Mouse (Mus musculus): ENCODE data around the gene Elavl3. TPM values are rescaled to one million over a fixed set of nuclear protein-coding genes. Genes with fewer than 3 reads are reported as not detected.
"Not testable (repeated sequence)": the region's sequence is repeated elsewhere in the genome, so short reads cannot be mapped to it uniquely, and the experiment has no call there.

Gene Elavl3
- polyA plus RNA-seq, 1 experiment from 2014 or later: 0.12 TPM

DNA sequence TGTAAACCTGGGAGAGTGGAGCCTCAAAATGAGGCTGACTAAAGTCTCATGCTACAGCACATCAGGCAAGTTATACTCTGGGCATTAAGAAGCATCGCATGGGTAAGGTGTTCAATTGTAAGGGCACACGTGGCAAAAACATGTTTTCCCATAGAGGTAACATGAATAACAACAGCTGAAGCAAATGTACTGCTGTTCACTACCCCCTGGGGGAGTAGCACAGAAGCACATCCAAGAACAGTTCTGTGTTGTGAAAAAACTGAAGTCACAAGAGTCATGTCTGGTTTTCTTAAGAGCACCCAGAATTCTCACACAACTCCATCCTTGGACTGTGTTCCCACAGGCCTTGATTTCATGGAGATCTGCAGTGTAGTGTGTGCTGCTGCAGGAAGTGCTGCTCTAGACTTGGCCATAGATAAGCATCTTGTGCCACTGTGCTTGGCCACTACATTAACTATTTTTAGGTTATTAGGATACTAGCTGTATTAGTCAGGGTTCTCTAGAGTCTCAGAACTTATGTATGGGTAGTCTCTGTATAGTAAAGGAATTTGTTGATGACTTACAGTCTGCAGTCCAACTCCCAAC, 35.3 kb upstream of the Elavl3 start:
- Histone ChIP-seq H3K27ac (ENCODE audit: low read depth) (no peak overlapping the region), H3K36me3 (ENCODE audit: insufficient read depth) (no peaks in the 10 kb centered on the region), H3K9me3 (ENCODE audit: low read depth, low read length) (no peaks in the 10 kb centered on the region), H3K4me1 (ENCODE audit: insufficient read depth) (peaks cover 3% of the 10 kb centered on the region; the same call in 1 of the 2 replicates), H3K27me3 (ENCODE audit: insufficient read depth, low read length) (no peaks in the 10 kb centered on the region), H3K4me2 (no peak overlapping the region), H3K4me3 (ENCODE audit: low read depth, low read length) (no peak overlapping the region), H3K9ac (no peak overlapping the region)
- 85% methylated on average over 2 of the region's 2 CpGs for WGBS
- ATAC-seq (ENCODE audit: insufficient read depth) (no peak), DNase-seq (no peak)
- no peak for TF ChIP-seq CTCF (IDR thresholded peaks at IDR 0.05; ENCODE audit: low read depth)

- peaks cover 3% of the 10 kb centered on the region; the same call in 1 of the 2 replicates for H3K4me1 ChIP-seq (ENCODE audit: insufficient read depth)
- 29% methylated on average over 6 of the region's 6 CpGs for WGBS
- H3K9ac ChIP-seq: peak overlapping the region; percentile 68
- TF ChIP-seq CTCF (IDR thresholded peaks at IDR 0.05; ENCODE audit: low read depth): no peak
- peak overlapping the region; percentile 82 for H3K4me2 ChIP-seq
- peak overlapping the region; percentile 80 for H3K27ac ChIP-seq (ENCODE audit: low read depth)
- H3K27me3 ChIP-seq (ENCODE audit: insufficient read depth, low read length): no peaks in the 10 kb centered on the region
- peak; percentile 57 for DNase-seq
- ATAC-seq (ENCODE audit: insufficient read depth): peak; percentile 23
- H3K4me3 ChIP-seq (ENCODE audit: low read depth, low read length): peak overlapping the region; percentile 56
- H3K36me3 ChIP-seq (ENCODE audit: insufficient read depth): no peaks in the 10 kb centered on the region
- no peaks in the 10 kb centered on the region for H3K9me3 ChIP-seq (ENCODE audit: low read depth, low read length)
These were observed 34.2 kb upstream of the Elavl3 start for GRCm38 (mm10) chr9:22086012-22086411.

DNA sequence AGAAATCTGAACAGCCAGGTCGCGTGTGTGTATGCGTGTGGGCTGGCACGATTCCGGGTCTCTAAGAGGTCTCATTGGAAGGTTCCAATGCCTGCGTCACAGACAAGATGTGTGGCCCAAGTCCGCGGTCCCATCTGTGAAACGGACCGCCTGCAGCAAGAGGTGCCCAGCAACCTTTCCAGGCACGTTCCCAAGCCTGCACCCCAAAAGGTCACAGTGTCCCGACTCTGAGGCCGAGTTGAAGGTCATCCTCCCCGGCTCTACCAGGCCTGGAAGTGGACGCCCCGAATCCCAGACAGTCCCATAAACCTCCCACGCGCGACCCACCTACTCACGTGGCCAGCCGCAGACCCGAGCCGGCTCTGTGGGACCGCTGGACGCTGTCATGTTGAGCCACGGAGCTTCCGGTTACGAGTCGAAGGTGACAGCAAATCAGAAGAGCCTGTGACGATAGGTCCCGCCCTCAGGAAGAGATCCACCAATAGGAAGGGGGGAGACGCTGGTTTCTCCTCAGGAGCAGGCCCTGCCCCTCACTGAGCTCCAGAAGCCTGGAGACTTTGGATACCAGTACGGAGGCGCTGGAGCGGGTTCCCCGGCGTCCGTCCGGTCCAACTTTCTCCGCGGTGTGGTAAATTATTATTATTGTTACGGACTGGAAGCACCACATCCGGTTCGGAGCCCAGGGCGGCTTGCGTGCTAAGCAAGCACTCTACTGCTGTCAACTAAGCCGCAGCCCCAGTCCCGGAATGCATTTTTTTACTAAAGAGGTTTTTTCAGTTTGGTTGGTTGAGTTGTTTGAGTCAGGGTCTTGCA, 33.4 kb upstream of the Elavl3 start, which contains the start of gene Ecsit:
Gene Ecsit (minus strand): TSS at position 417 of the 813 bp plus-strand sequence.
- WGBS: under 1% methylated on average over 48 of the region's 48 CpGs
- DNase-seq (peak; percentile 98), ATAC-seq (ENCODE audit: insufficient read depth) (peak; percentile 99)
- H3K27ac ChIP-seq (ENCODE audit: low read depth): peak within 1 kb of the TSS; percentile 80
- 0 out of 2 replicates have a peak, but pooled peaks cover 3% of the 10 kb centered on the region for H3K36me3 ChIP-seq (ENCODE audit: insufficient read depth)
- H3K4me1 ChIP-seq (ENCODE audit: insufficient read depth): peaks cover 3% of the 10 kb centered on the region; the same call in 1 of the 2 replicates
- no peak for TF ChIP-seq CTCF (IDR thresholded peaks at IDR 0.05; ENCODE audit: low read depth)
- H3K27me3 ChIP-seq (ENCODE audit: insufficient read depth, low read length): no peaks in the 10 kb centered on the region
- peak within 1 kb of the TSS; percentile 82 for H3K4me2 ChIP-seq
- peak within 1 kb of the TSS; percentile 68 for H3K9ac ChIP-seq
- peak within 1 kb of the TSS; percentile 56 for H3K4me3 ChIP-seq (ENCODE audit: low read depth, low read length)
- no peaks in the 10 kb centered on the region for H3K9me3 ChIP-seq (ENCODE audit: low read depth, low read length)

DNA sequence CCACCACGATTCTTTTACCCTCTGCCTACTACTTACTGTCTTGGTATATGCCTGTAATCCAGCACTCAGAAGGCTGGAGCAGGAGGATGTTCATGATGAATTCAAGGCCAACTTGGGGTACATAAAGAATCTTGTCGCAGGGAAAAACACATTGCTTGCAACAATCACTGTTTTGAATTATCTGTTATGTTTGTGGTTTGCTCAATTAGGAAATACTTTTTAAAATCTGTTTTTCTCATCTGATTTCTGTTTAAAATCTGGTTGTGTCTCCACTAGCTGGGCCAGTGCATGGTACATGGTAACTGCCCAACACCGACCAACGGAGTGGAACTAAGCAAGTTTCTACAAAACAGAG, 32.8 kb upstream of the Elavl3 start:
- Histone ChIP-seq H3K4me2 (peak overlapping the region; percentile 82), H3K9ac (peak overlapping the region; percentile 68), H3K27ac (ENCODE audit: low read depth) (peak overlapping the region; percentile 5; the same call in 1 of the 2 replicates), H3K27me3 (ENCODE audit: insufficient read depth, low read length) (no peaks in the 10 kb centered on the region), H3K9me3 (ENCODE audit: low read depth, low read length) (no peaks in the 10 kb centered on the region), H3K36me3 (ENCODE audit: insufficient read depth) (0 out of 2 replicates have a peak, but pooled peaks cover 3% of the 10 kb centered on the region), H3K4me1 (ENCODE audit: insufficient read depth) (peaks cover 3% of the 10 kb centered on the region; the same call in 1 of the 2 replicates), H3K4me3 (ENCODE audit: low read depth, low read length) (peak overlapping the region; percentile 56)
- no peak for ATAC-seq (ENCODE audit: insufficient read depth)
- no peak for TF ChIP-seq CTCF (IDR thresholded peaks at IDR 0.05; ENCODE audit: low read depth)
- 32% methylated on average over 4 of the region's 4 CpGs for WGBS
- no peak for DNase-seq

DNA sequence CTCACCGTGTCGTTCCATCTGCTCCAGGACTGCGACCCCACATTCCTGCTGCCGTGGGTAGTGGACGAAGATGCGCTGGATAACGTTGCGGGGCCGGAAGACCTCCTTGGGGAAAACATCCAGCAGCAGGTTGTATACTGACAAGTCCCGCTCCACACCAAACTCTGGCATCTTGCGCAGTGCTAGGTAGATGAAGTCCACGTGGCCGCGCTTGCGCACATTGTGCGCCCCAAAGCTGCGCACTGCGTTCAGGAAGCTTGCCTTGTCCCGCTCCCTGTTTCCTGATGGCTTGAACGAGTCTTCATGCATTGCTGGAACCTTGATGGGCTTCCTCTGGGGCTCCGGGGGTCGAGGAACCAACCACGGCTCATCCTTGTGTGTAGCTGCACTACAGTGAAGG, 24.4 kb upstream of the Elavl3 start:
- Histone ChIP-seq H3K27me3 (ENCODE audit: insufficient read depth, low read length) (no peaks in the 10 kb centered on the region), H3K9ac (no peak overlapping the region), H3K4me3 (ENCODE audit: low read depth, low read length) (no peak overlapping the region), H3K4me1 (ENCODE audit: insufficient read depth) (no peaks in the 10 kb centered on the region), H3K4me2 (no peak overlapping the region), H3K27ac (ENCODE audit: low read depth) (no peak overlapping the region), H3K36me3 (ENCODE audit: insufficient read depth) (peaks cover 35% of the 10 kb centered on the region), H3K9me3 (ENCODE audit: low read depth, low read length) (no peaks in the 10 kb centered on the region)
- WGBS: 90% methylated on average over 23 of the region's 23 CpGs
- TF ChIP-seq CTCF (IDR thresholded peaks at IDR 0.05; ENCODE audit: low read depth): no peak
- no peak for DNase-seq
- ATAC-seq (ENCODE audit: insufficient read depth): no peak

DNA sequence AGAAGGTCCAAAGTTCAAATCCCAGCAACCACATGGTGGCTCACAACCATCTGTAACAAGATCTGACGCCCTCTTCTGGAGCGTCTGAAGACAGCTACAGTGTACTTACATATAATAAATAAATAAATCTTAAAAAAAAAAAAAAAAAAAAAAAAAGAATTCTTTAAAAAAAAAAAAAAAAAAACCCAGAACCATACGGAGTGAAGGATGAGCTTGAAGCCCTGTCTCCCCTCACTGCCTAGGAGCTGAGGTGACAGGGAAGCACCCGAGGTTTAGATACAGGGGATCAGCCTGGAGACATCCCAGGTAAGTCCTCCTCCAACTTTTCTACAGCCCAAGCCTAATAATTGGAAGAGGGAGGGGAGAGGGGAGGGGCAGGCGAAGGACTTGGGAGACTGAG, 24.0 kb upstream of the Elavl3 start:
- H3K4me3 ChIP-seq (ENCODE audit: low read depth, low read length); H3K9ac ChIP-seq; DNase-seq; H3K9me3 ChIP-seq (ENCODE audit: low read depth, low read length); ATAC-seq (ENCODE audit: insufficient read depth); H3K27ac ChIP-seq (ENCODE audit: low read depth); H3K4me1 ChIP-seq (ENCODE audit: insufficient read depth); H3K27me3 ChIP-seq (ENCODE audit: insufficient read depth, low read length); H3K4me2 ChIP-seq: not testable (repeated sequence)
- WGBS: 62% methylated on average over 5 of the region's 5 CpGs
- H3K36me3 ChIP-seq (ENCODE audit: insufficient read depth): peaks cover 35% of the 10 kb centered on the region

DNA sequence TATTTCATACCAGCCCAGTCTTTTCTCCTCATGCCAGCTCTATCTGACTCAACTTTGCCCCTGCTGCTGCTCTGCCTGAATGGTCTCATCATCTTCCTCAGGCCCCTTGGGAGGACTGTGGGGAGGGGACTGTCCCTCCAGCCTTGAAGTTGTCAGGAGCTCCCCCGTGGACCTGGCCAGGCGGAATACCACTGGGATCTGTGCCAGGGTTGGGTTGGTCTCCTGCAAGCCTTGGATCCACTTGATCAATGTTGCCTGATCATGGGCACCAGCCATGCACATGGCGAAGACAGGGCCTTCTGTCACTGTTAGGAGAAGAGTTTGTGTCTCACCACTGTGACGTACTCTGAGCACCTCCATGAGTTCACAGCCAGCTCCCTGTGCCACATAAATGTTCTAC, 20.5 kb upstream of the Elavl3 start:
- TF ChIP-seq CTCF (IDR thresholded peaks at IDR 0.05; ENCODE audit: low read depth): no peak
- Histone ChIP-seq H3K4me3 (ENCODE audit: low read depth, low read length) (no peak overlapping the region), H3K9me3 (ENCODE audit: low read depth, low read length) (no peaks in the 10 kb centered on the region), H3K4me1 (ENCODE audit: insufficient read depth) (no peaks in the 10 kb centered on the region), H3K36me3 (ENCODE audit: insufficient read depth) (peaks cover 50% of the 10 kb centered on the region), H3K4me2 (no peak overlapping the region), H3K27me3 (ENCODE audit: insufficient read depth, low read length) (no peaks in the 10 kb centered on the region), H3K27ac (ENCODE audit: low read depth) (no peak overlapping the region), H3K9ac (no peak overlapping the region)
- DNase-seq (no peak), ATAC-seq (ENCODE audit: insufficient read depth) (no peak)
- 91% methylated on average over 4 of the region's 4 CpGs for WGBS
